Mouse (Mus musculus): ENCODE results near the gene Gon4l. TPM values are rescaled to one million over a fixed set of nuclear protein-coding genes. Genes with fewer than 3 reads are reported as not detected.
A peak's percentile ranks its signal among the peaks of the same experiment; 100 is the strongest.

Gene Gon4l
- total RNA-seq, 1 experiment from 2014 or later: 28.5 TPM

DNA sequence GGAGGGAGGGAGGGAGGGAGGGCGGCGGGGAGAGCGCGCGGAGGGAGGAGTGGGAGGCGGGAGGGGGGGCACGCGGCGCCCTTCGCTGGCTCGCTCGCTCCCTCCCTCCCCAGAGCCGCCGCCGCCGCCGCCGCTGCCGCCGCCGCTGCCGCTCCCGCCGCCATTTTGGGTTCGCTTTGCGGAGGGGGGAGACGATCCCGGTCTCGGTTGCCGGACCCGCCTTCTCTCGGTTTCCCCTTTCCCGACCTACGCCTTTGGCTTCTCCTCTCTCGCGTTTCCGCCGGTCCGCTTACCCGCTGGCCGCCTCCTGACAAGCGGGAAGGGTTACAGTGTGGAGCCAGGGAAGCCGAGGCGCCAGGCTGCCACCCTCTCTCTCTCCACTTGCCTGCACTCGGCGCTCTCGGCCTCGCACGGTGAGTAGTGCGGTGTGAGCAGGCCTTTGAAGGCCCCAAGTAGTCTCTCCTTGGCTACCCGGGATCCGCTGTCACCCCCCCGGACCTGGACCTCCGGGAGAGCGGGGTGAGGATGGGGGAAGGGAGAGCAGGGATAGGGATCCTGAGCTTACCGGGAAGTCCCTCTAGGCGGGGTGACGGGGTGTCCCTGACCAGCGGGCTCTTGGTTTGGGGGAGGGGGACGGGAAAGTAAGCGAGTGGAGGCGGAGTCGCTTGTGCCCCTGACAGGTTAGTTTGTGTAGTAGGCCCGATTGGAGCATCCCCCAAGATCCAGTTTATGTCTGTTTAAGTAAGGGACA is 115.7 kb downstream of the Gon4l start, which contains the start of the genes Ash1l and Dap3:
Ash1l (plus strand) TSS at position 47 of the 751 bp plus-strand sequence.
Dap3 (minus strand) TSS at position 606 of the 751 bp plus-strand sequence.
- ATAC-seq (replicated peaks in 1 of 2; ENCODE audit: insufficient read depth in 1 of 2, low FRiP score in 2 of 2, low TSS enrichment in 1 of 2, low read depth in 1 of 2, poor library complexity in 2 of 2, severe bottlenecking in 2 of 2): peak; percentile 80 to 81

- ATAC-seq (replicated peaks in 1 of 2; ENCODE audit: insufficient read depth in 1 of 2, low FRiP score in 2 of 2, low TSS enrichment in 1 of 2, low read depth in 1 of 2, poor library complexity in 2 of 2, severe bottlenecking in 2 of 2): no peak
Observed at GRCm38 (mm10) chr3:88951327-88951800, 116.3 kb downstream of the Gon4l start.

- ATAC-seq (replicated peaks in 1 of 2; ENCODE audit: insufficient read depth in 1 of 2, low FRiP score in 2 of 2, low TSS enrichment in 1 of 2, low read depth in 1 of 2, poor library complexity in 2 of 2, severe bottlenecking in 2 of 2): no peak
Observed at GRCm38 (mm10) chr3:88953246-88953645, 118.2 kb downstream of the Gon4l start.

- ATAC-seq (replicated peaks in 1 of 2; ENCODE audit: insufficient read depth in 1 of 2, low FRiP score in 2 of 2, low TSS enrichment in 1 of 2, low read depth in 1 of 2, poor library complexity in 2 of 2, severe bottlenecking in 2 of 2): no peak
Observed at GRCm38 (mm10) chr3:88953736-88954135, 118.7 kb downstream of the Gon4l start.

Other genes starting within 250 kb of the Gon4l start
- gene Arhgef2, start 229.3 kb upstream of the Gon4l start, total RNA-seq (2017): 118 and 149 TPM in 2 replicates
- not detected in 2 replicates for gene Rxfp4, start 182.1 kb upstream of the Gon4l start, total RNA-seq (2017)
- 60.0 and 90.2 TPM in 2 replicates for gene Khdc4, start 149.4 kb upstream of the Gon4l start, total RNA-seq (2017)
- 30.8 and 37.7 TPM in 2 replicates for gene Rit1, start 118.4 kb upstream of the Gon4l start, total RNA-seq (2017)
- gene Syt11, start 60.1 kb upstream of the Gon4l start, total RNA-seq (2017): 4.0 and 4.1 TPM in 2 replicates
- 26.1 and 30.5 TPM in 2 replicates for gene Msto1, start 78.8 kb downstream of the Gon4l start, total RNA-seq (2017)
- gene Ash1l, start 115.4 kb downstream of the Gon4l start, total RNA-seq (2017): 45.2 and 49.2 TPM in 2 replicates
- 67.4 and 78.0 TPM in 2 replicates for gene Dap3, start 116.0 kb downstream of the Gon4l start, total RNA-seq (2017)